Mouse (Mus musculus) adrenal gland, postnatal 10 days (tissue): ENCODE measurements at regions not wholly inside any gene's neighbourhood (a gene's known extent, or its start where the extent isn't known, plus 50 kb on each side); places are given as distances from the start of the nearest gene placed in this dataset.

ENCODE experiments used
- DNase-seq: peaks from one replicate; pipeline ENCODE4 v3.0.0; 2021; ENCODE audit warnings: mixed read lengths

- no peak for DNase-seq
These were observed 70.5 kb upstream of the Efemp1 start for GRCm38 (mm10) chr11:28782486-28782885.

DNA sequence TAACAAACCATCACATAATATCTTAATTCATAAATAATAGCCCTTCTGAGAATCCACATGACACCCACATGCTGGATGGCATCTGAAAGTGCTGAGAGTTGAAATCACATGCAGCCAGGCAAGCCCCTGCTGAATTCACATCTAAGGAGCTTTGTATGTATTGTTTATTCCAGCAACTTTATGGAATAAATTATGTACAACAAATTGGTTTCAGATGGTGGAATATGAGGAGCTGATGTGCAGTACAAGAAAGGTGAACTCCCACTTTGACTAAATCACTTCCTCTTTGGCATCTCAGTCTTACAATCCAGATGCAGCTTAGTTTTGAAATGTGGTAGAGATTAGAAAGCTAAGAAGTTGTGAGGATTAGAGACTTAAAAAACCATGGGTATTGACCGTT is 82.2 kb upstream of the Efemp1 start:
- DNase-seq, result no peak

- no peak for DNase-seq
These were observed 92.3 kb upstream of the Efemp1 start for GRCm38 (mm10) chr11:28760751-28761150.

DNA sequence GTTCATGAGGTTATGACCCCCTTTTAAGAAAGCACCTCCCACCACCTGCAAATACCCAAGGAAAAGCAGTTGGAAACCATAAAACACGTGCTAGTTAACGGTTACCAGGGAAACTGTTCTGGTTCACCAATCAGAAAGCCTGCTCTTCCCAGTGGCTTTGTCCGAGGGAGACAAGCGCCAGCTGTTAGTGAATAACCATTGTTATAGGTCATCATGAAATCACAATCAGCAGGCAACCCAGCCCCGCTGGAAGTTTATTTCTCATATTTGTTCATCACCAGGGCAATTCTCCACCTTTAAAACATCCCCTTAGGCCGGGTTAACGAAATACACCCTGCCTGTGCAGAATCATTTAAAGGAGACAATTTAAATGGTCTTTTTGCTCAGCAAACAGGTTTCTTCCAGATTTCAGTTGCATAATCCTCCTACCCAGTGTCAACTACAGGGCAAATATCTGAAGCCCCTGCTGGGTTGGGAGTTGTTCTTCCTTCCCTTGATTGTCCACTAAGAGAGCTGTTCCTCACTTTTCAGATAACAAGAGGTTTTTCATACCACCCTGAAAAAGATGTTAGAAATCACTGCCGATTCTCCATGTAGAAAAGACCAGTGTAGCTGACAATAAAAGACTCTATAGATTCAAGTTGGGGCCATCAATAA is 117.9 kb upstream of the Efemp1 start:
- DNase-seq, result peak; percentile 2

GRCm38 (mm10) chr11:28734581-28734931 is 118.4 kb upstream of the Efemp1 start:
- DNase-seq, result no peak

DNA sequence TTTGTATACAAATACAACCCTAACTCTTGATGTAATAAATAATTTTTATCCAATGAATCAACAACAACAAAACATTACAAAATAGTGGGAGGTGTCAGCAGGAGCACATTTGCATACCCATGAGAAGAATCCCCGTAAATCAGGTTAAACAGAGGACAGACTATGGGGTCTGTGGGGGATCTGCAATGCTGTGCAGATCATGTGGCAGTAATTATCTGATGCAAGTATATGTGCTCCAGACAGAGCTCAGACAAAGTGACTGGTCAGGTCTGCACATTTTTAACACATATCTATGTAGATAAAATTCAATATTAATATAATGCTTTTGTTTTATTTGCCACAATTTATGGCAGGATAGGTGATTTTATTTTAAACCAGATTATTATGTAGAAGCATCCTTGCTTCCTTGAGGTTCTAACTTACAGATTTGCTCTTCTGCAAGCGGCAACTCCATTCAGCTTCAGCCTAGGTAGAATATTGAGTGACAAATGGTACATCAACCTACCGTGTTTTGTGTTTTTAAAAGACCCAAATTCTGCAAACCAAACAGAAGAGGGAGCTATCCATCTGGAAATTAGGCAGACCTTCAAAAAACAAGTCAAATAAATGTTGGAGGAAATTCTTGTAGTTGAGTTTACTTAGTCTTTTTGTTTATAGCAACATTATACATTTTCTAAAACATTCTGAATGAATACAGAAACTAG is 119.0 kb upstream of the Efemp1 start:
- no peak for DNase-seq

DNA sequence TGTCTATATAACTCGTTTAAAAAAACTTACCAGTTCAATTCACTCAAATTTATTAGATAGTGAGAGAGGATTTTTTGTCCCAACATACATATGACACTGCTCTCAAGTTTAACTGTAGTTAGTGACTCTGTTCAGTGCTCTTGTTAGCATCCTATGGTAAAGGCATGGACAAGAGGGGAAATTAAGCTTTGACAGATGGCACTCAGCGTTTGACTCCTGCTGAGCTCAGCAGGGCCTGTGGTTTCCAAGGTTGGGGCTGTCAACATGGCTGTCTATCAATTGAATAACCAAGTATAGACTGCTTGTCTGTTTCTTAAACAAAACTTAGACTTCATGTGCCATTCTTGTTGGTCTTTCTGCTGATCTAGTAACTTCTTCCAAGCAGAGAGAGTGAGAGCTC is 122.9 kb upstream of the Efemp1 start:
- DNase-seq, result no peak

DNA sequence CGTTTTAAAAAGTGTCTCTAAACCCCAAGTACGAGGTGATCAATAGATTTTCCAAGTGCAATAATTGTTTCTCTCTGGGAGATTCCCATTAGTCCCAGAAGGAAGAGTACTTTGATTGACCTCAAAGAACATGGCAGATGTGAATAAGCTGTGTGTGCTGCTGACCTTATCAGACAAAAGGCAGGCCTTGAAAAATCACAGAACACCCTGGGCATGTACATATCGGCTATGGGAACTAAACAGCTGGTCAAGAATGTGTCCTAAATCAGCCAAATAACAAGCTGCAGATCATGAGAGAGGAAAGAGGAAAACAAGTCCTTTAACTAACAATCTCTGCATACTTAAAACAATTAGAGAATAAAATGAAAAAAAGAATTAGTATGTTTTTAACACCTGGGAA is 125.4 kb upstream of the Ccdc85a start:
- DNase-seq, result no peak

GRCm38 (mm10) chr11:28708431-28708830 is 124.3 kb upstream of the Ccdc85a start:
- DNase-seq, result no peak

GRCm38 (mm10) chr11:28702384-28702783 is 118.3 kb upstream of the Ccdc85a start:
- no peak for DNase-seq

DNA sequence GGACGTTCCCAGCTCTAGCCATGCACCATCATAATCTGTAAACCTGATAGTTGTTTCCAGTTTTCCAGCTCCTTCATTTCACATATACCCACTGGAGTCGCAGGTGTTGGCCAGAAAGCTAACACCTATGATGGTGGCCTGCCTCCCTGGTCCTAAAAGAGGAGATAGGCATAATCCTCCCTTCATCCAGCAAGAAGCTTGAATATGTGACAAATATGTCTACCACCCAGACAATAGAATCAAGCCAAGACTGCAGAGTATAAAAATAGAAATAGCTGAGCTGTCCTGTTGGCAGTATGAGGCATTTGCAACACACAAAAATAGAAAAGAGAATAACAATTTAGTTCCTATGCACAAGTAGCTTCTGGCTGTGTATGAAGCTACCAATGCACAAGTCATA is 117.3 kb upstream of the Ccdc85a start:
- DNase-seq, result no peak

- DNase-seq, result no peak
These were observed 115.6 kb upstream of the Ccdc85a start for GRCm38 (mm10) chr11:28699766-28700165.

DNA sequence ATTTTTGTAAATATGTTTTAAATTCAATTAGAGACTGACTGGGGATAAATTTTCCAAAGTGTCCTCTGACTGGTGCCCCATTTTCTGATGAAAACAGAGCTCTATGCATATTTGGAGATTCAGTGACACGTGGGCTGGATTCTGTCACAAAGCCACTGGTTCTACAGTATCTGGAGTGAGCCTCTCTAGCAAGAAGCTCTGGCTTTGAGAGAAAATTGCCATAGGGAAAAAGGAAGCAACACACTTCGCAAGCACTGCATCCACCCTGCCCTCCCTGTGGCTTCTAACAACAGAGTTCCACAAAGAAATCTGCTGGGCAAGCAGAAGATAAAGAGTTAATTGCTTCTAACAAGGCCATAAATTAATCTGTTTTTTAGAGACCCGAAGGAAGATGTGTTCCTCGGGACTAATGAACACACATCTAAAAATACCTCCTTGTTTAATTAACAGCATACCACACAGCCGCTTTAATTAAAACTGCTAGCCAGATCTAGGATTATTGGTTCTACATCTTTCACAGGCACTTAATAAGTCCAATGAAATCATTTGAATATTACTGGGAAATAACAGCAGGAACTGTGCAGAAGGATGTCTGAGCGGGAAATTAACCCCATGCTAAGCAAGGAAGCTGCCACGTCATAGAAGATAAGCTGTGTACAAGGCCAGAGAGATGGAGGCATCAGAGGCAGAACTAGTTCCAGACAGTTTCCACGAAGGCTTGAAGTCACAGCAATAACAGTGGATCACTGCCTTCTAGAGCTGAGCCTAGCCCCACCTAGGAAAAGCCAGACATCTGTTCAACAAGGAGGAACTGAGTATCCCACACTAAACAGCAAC is 113.7 kb upstream of the Ccdc85a start:
- no peak for DNase-seq

- no peak for DNase-seq
These were observed 110.9 kb upstream of the Ccdc85a start for GRCm38 (mm10) chr11:28695031-28695430.

DNA sequence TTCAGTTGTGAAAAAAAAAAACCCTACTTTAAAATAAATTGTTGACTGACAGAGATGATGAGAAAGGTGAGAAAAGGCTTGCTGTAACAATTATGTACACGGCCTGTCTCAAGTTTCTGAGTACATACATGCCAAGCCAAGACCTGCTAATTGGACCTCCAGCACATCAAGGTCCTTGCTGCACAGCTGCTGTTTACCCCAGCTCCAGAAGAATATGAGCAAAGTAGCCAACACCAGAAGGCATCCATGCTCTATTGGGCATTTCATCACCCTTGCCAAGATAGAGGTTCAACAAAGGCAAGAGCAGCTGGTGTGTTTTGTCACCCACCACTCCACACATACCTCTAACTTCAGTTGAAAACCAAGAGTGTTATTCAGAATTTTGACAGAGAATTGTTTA is 109.2 kb upstream of the Ccdc85a start:
- no peak for DNase-seq

GRCm38 (mm10) chr11:28692263-28693194 is 108.4 kb upstream of the Ccdc85a start:
- peak; percentile 20 for DNase-seq

DNA sequence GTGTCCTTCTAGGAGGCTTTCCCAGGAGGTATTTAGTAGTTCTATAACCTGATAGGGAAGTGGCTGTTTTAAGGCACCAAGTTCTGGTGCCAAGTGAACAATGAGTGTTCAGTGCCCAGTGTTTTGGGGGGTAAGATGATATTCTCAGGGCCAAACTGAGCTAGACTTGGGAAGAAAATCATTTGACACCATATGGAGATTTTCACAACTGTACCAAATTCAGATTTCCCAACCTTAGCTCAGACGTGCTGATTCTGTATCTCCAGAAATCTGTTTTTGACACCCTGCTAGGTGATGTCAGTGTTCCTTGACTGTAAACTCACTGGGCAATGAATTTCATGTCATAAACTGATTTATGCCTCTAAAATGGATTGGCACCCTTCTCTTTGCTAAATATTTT is 104.3 kb upstream of the Ccdc85a start:
- DNase-seq, result no peak

- DNase-seq, result no peak
These were observed 101.3 kb upstream of the Ccdc85a start for GRCm38 (mm10) chr11:28685407-28685806.

DNA sequence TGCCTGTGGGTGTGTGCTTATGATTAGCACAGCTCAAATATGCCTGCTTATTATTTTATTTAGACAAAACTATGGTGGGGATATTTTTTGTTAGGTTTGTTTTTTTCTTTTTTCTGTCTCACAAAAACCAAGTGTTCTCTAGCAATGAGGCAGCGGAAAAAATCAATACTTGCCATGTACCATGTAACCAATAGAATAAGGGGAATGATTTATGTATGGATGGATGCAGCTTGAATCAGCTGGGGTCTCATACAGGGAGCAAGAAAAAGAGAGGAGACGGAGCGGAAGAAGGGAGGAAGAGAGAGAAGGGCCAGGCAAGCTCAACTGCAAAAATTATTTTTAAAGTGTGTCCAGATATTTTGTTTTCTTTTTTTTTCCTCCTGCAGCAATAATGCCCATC is 97.2 kb upstream of the Ccdc85a start:
- no peak for DNase-seq

GRCm38 (mm10) chr11:28670765-28671164 is 86.6 kb upstream of the Ccdc85a start:
- no peak for DNase-seq

- no peak for DNase-seq
These were observed 85.2 kb upstream of the Ccdc85a start for GRCm38 (mm10) chr11:28669359-28669758.

- DNase-seq, result no peak
These were observed 76.3 kb upstream of the Ccdc85a start for GRCm38 (mm10) chr11:28660377-28660776.
